Mouse (Mus musculus) adrenal gland, adult 2 months (tissue): ENCODE measurements around the gene Gemin5. TPM values are rescaled to one million over a fixed set of nuclear protein-coding genes. Genes with fewer than 3 reads are reported as not detected.
"Not testable (repeated sequence)": the region's sequence is repeated elsewhere in the genome, so short reads cannot be mapped to it uniquely, and the experiment has no call there.

Experiments used
- DNase-seq: peaks from one replicate; pipeline ENCODE4 v3.0.0; 2021
- long read RNA-seq: library from polyadenylated mRNA; stranded (forward); transcript quantifications from one replicate; pipeline ENCODE4 v2.0.0, GENCODE M21; 2021
- polyA plus RNA-seq: library from polyadenylated mRNA; depleted of rRNA; stranded (reverse); fragments of >200 nt; gene quantifications from 2 replicates; pipeline ENCODE4 v1.2.3, GENCODE M21; 2012; rRNA removed
- total RNA-seq, 2 experiments: library from RNA; stranded (reverse); gene quantifications; 2 replicates each; pipeline ENCODE4 v1.2.3; 2021

The Gemin5 gene
- total RNA-seq (10 to 100 TPM; 21.2 to 21.4 TPM), polyA plus RNA-seq (8.4 and 9.1 TPM in 2 replicates)
- long read RNA-seq, full-length matches to known transcripts = 4 of 12 reads
- long read RNA-seq, partial matches to known transcripts = 1 of 12 reads
- long read RNA-seq, other reads (novel, unspliced or antisense) = 7 of 12 reads

DNA sequence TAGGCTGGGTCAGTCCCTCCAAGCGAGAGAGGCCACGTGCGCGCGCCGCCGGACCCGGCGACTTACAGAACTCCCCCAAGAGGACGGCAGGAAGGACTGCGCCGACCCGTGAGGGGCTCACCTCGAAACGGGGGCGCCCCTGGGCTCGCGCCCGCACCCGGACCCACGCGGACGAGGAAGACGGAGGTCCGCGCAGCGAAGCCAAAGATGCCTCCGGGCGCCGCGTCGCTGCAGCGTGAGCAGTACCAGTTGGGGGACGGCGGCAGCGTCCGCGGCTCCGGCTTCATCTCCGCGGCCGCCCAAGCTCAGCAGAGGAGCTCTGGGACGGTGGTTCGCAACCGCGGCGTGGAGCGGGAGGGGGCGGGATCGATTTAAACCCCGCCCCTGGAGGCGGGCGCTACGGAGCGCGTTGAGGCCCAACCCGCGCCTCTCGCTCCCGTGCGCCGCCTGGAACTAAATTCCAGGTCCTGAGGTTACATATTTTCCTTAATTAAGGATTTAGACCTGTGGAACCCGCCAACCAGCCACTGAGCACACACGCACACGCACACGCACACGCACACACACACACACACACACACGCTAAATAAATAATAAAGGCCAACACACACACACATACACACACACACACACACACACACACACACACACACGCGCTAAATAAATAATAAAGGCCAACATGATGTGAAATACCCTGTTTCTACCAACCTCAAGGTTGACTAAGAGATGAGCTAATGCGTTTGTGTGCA is at the start of gene Gemin5:
TSS of gene Gemin5 (minus strand) at position 373 of the 749 bp plus-strand sequence.
- DNase-seq = peak; percentile 92

DNA sequence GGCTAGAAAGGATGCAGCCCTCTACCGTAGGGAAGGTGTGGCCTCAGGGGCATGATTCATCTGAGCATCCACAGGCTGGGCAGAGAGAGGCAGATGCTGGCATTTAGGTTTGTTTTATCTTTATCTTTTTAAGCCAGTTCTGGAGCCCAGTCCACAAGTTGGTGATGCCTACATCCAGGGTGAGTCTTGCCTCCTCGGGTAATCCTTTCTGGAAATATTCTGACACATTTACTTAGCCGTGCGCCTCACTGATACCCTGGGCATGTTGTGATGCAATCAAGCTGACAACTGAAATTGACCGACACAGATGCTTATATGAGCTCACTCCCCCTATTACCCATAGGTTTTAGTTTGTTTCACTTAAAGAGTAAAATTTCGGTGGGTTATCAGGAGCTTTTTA is 48.5 kb upstream of the Gemin5 start:
- no peak for DNase-seq

DNA sequence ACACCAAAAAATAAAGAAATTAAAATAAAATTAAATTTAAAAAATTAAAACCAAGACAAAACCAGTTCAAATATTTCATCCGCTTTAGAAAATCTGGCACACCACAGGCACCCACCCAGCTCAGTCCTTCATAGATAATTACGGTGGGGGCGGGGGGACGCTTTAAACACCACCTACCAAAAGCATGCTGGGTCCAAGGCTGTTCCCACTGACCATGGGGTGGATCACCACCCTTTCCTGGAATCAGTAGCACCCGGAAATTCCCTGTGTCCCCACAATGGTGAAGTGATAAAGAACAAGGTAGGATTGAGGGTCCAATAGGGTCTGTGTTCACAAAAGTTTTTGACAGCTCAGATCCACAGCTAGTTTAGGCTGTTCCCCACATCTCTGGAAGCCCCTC is 47.5 kb upstream of the Gemin5 start:
- no peak for DNase-seq

- DNase-seq = not testable (repeated sequence)
Measured at GRCm38 (mm10) chr11:58215049-58215430, 46.7 kb upstream of the Gemin5 start.

GRCm38 (mm10) chr11:58214391-58215048 is 46.2 kb upstream of the Gemin5 start:
- peak; percentile 94 for DNase-seq

- DNase-seq = no peak
Measured at GRCm38 (mm10) chr11:58213673-58214342, 45.5 kb upstream of the Gemin5 start.

DNA sequence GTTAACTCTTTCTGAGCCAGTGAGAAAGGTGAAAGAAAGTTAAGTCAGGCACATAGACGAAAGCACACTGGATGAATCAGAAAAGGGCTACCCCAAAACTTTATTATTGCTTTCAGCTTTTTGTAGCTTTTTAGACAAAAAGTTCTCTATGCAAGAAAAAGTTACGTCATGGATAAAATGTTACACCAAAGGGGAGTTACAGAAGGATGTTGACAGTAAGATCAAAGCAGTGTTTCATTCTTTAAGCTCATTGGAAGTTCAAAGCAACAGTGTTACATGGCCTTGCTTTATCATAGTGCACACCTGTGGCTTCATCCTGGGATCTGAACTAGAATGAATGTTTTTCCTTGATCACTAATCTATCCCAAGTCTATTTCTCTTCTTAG is 43.3 kb upstream of the Gemin5 start:
- DNase-seq = no peak

DNA sequence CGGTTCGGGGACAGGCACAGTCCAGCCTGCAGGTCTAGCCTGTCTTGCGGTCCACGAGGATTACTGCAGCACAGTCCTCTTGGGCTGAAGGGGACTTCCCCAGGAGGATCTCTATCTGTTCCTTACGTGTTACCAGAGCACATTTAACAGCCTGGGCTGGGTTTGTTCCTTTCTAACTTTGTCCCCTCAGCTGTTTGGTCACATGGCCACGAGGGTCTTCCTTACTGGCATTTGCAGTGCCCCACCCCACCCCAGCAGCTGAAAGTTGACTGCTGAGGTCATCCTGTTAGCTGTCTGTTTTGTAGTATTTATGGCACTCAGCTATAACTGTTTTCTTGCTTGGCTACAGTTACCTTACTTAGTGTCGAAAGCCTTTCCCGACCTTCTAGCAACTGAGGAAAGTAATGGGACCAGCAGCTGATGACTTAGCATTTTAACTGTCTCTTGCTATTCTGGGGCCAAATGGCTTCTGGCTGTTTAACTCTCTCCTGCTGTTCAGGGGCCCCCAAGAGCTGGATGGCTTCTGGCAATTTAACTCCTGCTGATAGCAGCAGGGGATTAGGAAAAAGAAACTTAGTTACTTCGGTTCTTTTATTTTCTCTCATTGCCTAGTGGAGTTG is 42.8 kb upstream of the Gemin5 start:
- no peak for DNase-seq

- no peak for DNase-seq
Measured at GRCm38 (mm10) chr11:58210321-58210886, 42.1 kb upstream of the Gemin5 start.

GRCm38 (mm10) chr11:58201052-58201451 is 32.7 kb upstream of the Gemin5 start:
- no peak for DNase-seq

DNA sequence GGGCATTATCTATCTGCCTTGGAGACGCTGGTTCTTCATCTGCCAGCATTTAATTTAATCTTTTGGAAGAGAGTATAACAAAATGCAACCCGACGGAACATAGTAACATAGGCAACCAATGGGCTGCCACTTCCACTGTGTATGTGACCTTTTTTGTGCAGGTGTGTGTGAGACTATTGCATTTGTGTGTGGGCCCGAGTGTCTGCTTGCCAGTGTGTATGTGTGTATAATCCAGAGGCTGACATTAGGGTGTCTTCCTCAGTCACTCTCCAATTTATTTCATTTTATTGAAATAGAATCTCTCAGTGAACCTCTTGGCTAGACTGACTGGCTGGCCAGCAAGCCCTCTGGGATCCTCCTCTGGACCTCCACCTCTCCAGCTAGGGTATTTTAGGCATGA is 31.9 kb upstream of the Gemin5 start:
- no peak for DNase-seq

- DNase-seq = peak; percentile 90
Measured at GRCm38 (mm10) chr11:58199229-58200037, 31.1 kb upstream of the Gemin5 start, which contains the start of the genes Igtp and Irgm2. TSS of gene Igtp (plus strand) at chr11:58199556. TSS of gene Irgm2 (plus strand) at chr11:58199618.

- no peak for DNase-seq
Measured at GRCm38 (mm10) chr11:58198663-58199062, 30.3 kb upstream of the Gemin5 start.

DNA sequence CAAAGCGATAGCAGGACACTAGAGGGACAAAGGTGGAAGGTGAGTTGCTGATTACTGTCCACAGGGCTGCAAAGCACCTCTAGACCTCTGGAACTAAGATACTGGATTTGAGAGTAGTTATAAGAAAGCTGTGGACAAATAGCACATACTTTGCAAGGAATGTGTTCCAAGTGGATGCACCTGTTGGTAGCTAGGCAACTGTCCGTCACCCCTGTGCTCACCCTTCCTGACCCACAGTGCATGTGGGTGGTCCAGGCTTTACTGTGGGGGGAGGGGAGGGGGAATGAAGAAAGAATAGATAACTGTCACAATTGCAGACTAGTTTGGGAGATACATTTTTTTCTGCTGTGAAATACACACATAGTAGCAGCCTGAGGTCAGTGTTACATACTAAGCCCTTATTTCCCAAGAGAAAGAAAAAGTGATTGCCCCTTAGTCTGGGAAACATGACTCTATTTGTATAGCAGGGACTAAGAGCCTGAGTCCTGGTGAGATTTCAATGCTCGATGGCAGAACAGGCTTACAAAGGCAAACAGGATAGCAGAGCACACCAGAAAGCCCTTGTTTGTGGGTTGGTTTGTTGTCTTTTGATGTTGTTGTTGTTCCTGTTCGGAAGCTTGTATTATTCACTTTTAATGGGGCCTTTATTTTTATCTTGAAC is 25.7 kb upstream of the Gemin5 start:
- DNase-seq = no peak

DNA sequence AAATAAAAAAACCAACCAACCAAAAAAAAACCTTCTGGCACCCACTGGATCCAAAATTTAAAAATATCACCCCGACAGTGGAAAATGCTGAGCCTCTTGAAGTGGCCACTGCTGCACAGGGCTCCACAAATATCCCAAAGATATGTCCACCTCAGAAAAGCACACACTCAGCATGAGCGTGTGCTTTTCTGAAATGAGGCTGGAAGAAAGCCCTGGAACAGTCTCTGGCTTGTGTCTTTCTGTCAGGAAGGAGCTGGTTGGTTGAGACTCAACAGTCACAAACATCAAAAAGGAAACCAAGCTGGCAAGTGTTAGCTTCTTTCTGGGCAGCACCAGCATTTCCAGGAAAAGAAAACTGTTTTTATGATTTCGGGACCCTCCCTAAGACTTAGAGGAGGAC is 25.0 kb upstream of the Gemin5 start:
- no peak for DNase-seq

- no peak for DNase-seq
Measured at GRCm38 (mm10) chr11:58189675-58190074, 21.3 kb upstream of the Gemin5 start.

GRCm38 (mm10) chr11:58183579-58183978 is 15.2 kb upstream of the Gemin5 start:
- no peak for DNase-seq

DNA sequence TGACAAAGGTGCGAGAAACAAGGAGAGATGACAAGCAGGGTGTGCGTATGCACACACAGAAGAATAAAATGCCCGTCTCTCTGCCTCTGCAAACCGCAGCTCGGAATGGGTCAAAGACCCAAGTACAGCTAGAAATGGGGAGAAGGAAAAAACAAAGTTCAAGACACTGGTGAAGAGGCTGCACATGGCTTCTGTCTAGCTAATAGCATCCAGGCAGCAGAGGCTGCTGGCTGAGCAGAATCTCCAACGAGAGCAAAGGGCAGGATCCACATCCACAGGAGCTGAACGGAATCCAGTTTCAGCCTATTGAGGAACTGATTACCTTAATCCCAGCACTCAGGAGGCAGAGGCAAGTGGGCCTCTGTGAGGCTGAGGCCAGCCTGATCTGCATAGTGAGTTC is 12.4 kb upstream of the Gemin5 start:
- DNase-seq = no peak

- not testable (repeated sequence) for DNase-seq
Measured at GRCm38 (mm10) chr11:58179986-58180385, 11.6 kb upstream of the Gemin5 start.

GRCm38 (mm10) chr11:58179563-58179962 is 11.2 kb upstream of the Gemin5 start:
- peak; percentile 82 for DNase-seq
